Mouse (Mus musculus): ENCODE data around the gene Dnah7c.
A peak's percentile ranks its signal among the peaks of the same experiment; 100 is the strongest.
"Not testable (repeated sequence)": the region's sequence is repeated elsewhere in the genome, so short reads cannot be mapped to it uniquely, and the experiment has no call there.

Gene Dnah7c

GRCm38 (mm10) chr1:46425137-46425925 is at the start of gene Dnah7c:
Gene Dnah7c, plus strand, starts transcription at chr1:46425592.
- peak; percentile 19 for DNase-seq

- DNase-seq: not testable (repeated sequence)
These were observed 44.8 kb upstream of the Dnah7c start for GRCm38 (mm10) chr1:46380641-46381040.

- DNase-seq: not testable (repeated sequence)
These were observed 30.6 kb upstream of the Dnah7c start for GRCm38 (mm10) chr1:46394681-46395297.

GRCm38 (mm10) chr1:46408324-46409115 is 16.9 kb upstream of the Dnah7c start:
- DNase-seq: no peak

GRCm38 (mm10) chr1:46414798-46415197 is 10.6 kb upstream of the Dnah7c start:
- DNase-seq: not testable (repeated sequence)

- not testable (repeated sequence) for DNase-seq
These were observed 8.4 kb upstream of the Dnah7c start for GRCm38 (mm10) chr1:46416946-46417345.

- DNase-seq: not testable (repeated sequence)
These were observed 6.4 kb upstream of the Dnah7c start for GRCm38 (mm10) chr1:46418966-46419365.

- no peak for DNase-seq
These were observed 3.0 kb downstream of the Dnah7c start for GRCm38 (mm10) chr1:46428401-46428800.

- not testable (repeated sequence) for DNase-seq
These were observed 89.3 kb downstream of the Dnah7c start for GRCm38 (mm10) chr1:46514671-46515070.

GRCm38 (mm10) chr1:46521032-46521431 is 95.6 kb downstream of the Dnah7c start:
- DNase-seq: no peak

- not testable (repeated sequence) for DNase-seq
These were observed 101.1 kb downstream of the Dnah7c start for GRCm38 (mm10) chr1:46526537-46526936.

GRCm38 (mm10) chr1:46544812-46545421 is 119.5 kb downstream of the Dnah7c start:
- DNase-seq: no peak

GRCm38 (mm10) chr1:46580385-46580784 is 155.0 kb downstream of the Dnah7c start:
- peak; percentile 8 for DNase-seq

GRCm38 (mm10) chr1:46593826-46594225 is 168.4 kb downstream of the Dnah7c start:
- not testable (repeated sequence) for DNase-seq

GRCm38 (mm10) chr1:46596343-46596742 is 171.0 kb downstream of the Dnah7c start:
- not testable (repeated sequence) for DNase-seq

GRCm38 (mm10) chr1:46620331-46620730 is 194.9 kb downstream of the Dnah7c start:
- DNase-seq: no peak

GRCm38 (mm10) chr1:46625914-46626313 is 200.5 kb downstream of the Dnah7c start:
- not testable (repeated sequence) for DNase-seq

GRCm38 (mm10) chr1:46649821-46650220 is 224.4 kb downstream of the Dnah7c start:
- not testable (repeated sequence) for DNase-seq

GRCm38 (mm10) chr1:46652721-46653120 is 227.3 kb downstream of the Dnah7c start:
- not testable (repeated sequence) for DNase-seq

GRCm38 (mm10) chr1:46724810-46725209 is 299.4 kb downstream of the Dnah7c start:
- DNase-seq: not testable (repeated sequence)

GRCm38 (mm10) chr1:46725266-46725665 is 299.9 kb downstream of the Dnah7c start:
- no peak for DNase-seq

- not testable (repeated sequence) for DNase-seq
These were observed 300.3 kb downstream of the Dnah7c start for GRCm38 (mm10) chr1:46725719-46726118.

- DNase-seq: not testable (repeated sequence)
These were observed 304.3 kb downstream of the Dnah7c start for GRCm38 (mm10) chr1:46729731-46730130.

All from kidney, postnatal 10 days (tissue).